Mouse (Mus musculus) spleen, adult 2 months (tissue): ENCODE results near the gene Cdon.

Experiments
- CTCF ChIP-seq: fragments of 200-500 bp; IDR thresholded peaks from 2 replicates; pipeline ENCODE4 v1.5.1; 2011; ENCODE audit warnings: mild to moderate bottlenecking, inconsistent platforms; ENCODE audit not compliant: insufficient read depth, insufficient read length, insufficient replicate concordance; ENCODE audit errors: extremely low read depth
- POLR2A ChIP-seq: fragments of 200-500 bp; IDR thresholded peaks from 2 replicates; pipeline ENCODE4 v1.6.1; 2011; ENCODE audit warnings: low read depth, low read length, inconsistent platforms

- TF ChIP-seq CTCF = no peak
- no peak for TF ChIP-seq POLR2A
Observed at GRCm38 (mm10) chr9:35411975-35412374, 9.0 kb upstream of the Cdon start.
